Mouse (Mus musculus): ENCODE data around the gene Tyro3.

The Tyro3 gene

GRCm38 (mm10) chr2:119797279-119797783 is at the start of gene Tyro3:
Gene Tyro3, plus strand, starts transcription at chr2:119797733.
- DNase-seq (ENCODE audit: low spot score in 2 of 2) = no peak

- DNase-seq (ENCODE audit: low spot score in 2 of 2) = no peak
Measured at GRCm38 (mm10) chr2:119749260-119749659, 48.3 kb upstream of the Tyro3 start.

- DNase-seq (ENCODE audit: low spot score in 2 of 2) = no peak
Measured at GRCm38 (mm10) chr2:119757601-119758100, 39.9 kb upstream of the Tyro3 start.

- peak in 1 of 2 experiments; percentile 8 for DNase-seq (ENCODE audit: low spot score in 2 of 2)
Measured at GRCm38 (mm10) chr2:119758101-119758843, 39.3 kb upstream of the Tyro3 start.

- DNase-seq (ENCODE audit: low spot score in 2 of 2) = no peak
Measured at GRCm38 (mm10) chr2:119758844-119759835, 38.4 kb upstream of the Tyro3 start.

- no peak for DNase-seq (ENCODE audit: low spot score in 2 of 2)
Measured at GRCm38 (mm10) chr2:119760251-119760650, 37.3 kb upstream of the Tyro3 start, which contains the start of gene Ltk. Gene Ltk, minus strand, starts transcription at chr2:119760431.

GRCm38 (mm10) chr2:119762276-119762675 is 35.3 kb upstream of the Tyro3 start:
- no peak for DNase-seq (ENCODE audit: low spot score in 2 of 2)

- no peak for DNase-seq (ENCODE audit: low spot score in 2 of 2)
Measured at GRCm38 (mm10) chr2:119763924-119764323, 33.6 kb upstream of the Tyro3 start.

GRCm38 (mm10) chr2:119767246-119767645 is 30.3 kb upstream of the Tyro3 start:
- DNase-seq (ENCODE audit: low spot score in 2 of 2) = no peak

GRCm38 (mm10) chr2:119787206-119787883 is 10.2 kb upstream of the Tyro3 start, which contains the start of gene Rpap1:
Gene Rpap1, minus strand, starts transcription at chr2:119787537.
- DNase-seq (ENCODE audit: low spot score in 2 of 2) = peak; percentile 63 to 81

- no peak for DNase-seq (ENCODE audit: low spot score in 2 of 2)
Measured at GRCm38 (mm10) chr2:119789996-119790395, 7.5 kb upstream of the Tyro3 start.

- DNase-seq (ENCODE audit: low spot score in 2 of 2) = peak in 1 of 2 experiments; percentile 73
Measured at GRCm38 (mm10) chr2:119798246-119798927, 854 bp downstream of the Tyro3 start.

GRCm38 (mm10) chr2:119799181-119799960 is 1.8 kb downstream of the Tyro3 start:
- DNase-seq (ENCODE audit: low spot score in 2 of 2) = peak in 1 of 2 experiments; percentile 53

GRCm38 (mm10) chr2:119799961-119800550 is 2.5 kb downstream of the Tyro3 start:
- DNase-seq (ENCODE audit: low spot score in 2 of 2) = no peak

- DNase-seq (ENCODE audit: low spot score in 2 of 2) = no peak
Measured at GRCm38 (mm10) chr2:119800876-119801846, 3.6 kb downstream of the Tyro3 start.

GRCm38 (mm10) chr2:119802767-119803617 is 5.5 kb downstream of the Tyro3 start:
- DNase-seq (ENCODE audit: low spot score in 2 of 2) = no peak

- DNase-seq (ENCODE audit: low spot score in 2 of 2) = no peak
Measured at GRCm38 (mm10) chr2:119803618-119804274, 6.2 kb downstream of the Tyro3 start.
